Comparison of ENCODE assay signal across 8 mouse cellular contexts in genomic region chr17:15395997-15396675, GRCm38 (mm10). TPM values are rescaled to one million over a fixed set of nuclear protein-coding genes. Genes with fewer than 3 reads are reported as not detected.
DNase-seq lines count a peak whose midpoint lies in the region; ATAC-seq lines count a peak whose summit lies in the region.

TSS of gene Fam120b (plus strand) at chr17:15396202.

- H3K36me3 ChIP-seq in hindbrain, embryonic 13.5 days: no peaks in the 10 kb centered on the region

- WGBS in hindbrain, embryonic 13.5 days: under 1% methylated on average over 31 of the region's 31 CpGs

- H3K9me3 ChIP-seq in hindbrain, embryonic 13.5 days: no peaks in the 10 kb centered on the region

- H3K4me1 ChIP-seq in hindbrain, embryonic 13.5 days (replicated peaks): peaks cover 33% of the 10 kb centered on the region

- H3K9ac ChIP-seq in hindbrain, embryonic 13.5 days: peak within 1 kb of the TSS; percentile 94

- H3K27me3 ChIP-seq in hindbrain, embryonic 13.5 days: peaks cover 14% of the 10 kb centered on the region

- peak; percentile 98 for DNase-seq in R1 (ENCODE audit: low read depth, low spot score)
- DNase-seq in cerebellum, postnatal 14 days: peak; percentile 80 to 86
- DNase-seq in frontal cortex, postnatal 14 days (ENCODE audit: low spot score in 2 of 2): peak; percentile 83 to 89
- DNase-seq in layer of hippocampus, postnatal 25 days (ENCODE audit: extremely low spot score in 1 of 2, low spot score in 1 of 2): peak; percentile 58 to 70
- DNase-seq in lung, postnatal 25 days (ENCODE audit: low spot score): peak; percentile 97
- peak; percentile 94 for DNase-seq in retina, embryonic 14.5 days (ENCODE audit: low spot score)
- DNase-seq in thymus, postnatal 4 days: peak; percentile 76

- peak within 1 kb of the TSS; percentile 94 for H3K27ac ChIP-seq in hindbrain, embryonic 13.5 days

- H3K4me3 ChIP-seq in hindbrain, embryonic 13.5 days: peak within 1 kb of the TSS; percentile 86

- ATAC-seq in hindbrain, embryonic 13.5 days (ENCODE audit: low FRiP score): peak; percentile 98

- H3K4me2 ChIP-seq in hindbrain, embryonic 13.5 days: peak within 1 kb of the TSS; percentile 92

RNA-seq across cellular contexts. Expression of gene Fam120b, which starts in this region (rescaled TPM):
- 44.4 and 47.0 TPM in 2 replicates for polyA plus RNA-seq in hindbrain, embryonic 13.5 days (2015; fragmentation: Nextera tagmentation; extraction: Ambion mirVana)
- total RNA-seq in layer of hippocampus, postnatal 25 days (2021): 10 to 100 TPM; 42.3 to 45.1 TPM

Comparison
In these comparisons a context has a peak if more than half of its experiments do, and no peak if none do; other contexts are left out.
1. Peak in every context shown above with its lines: DNase-seq, ATAC-seq, H3K4me3 ChIP-seq and H3K27ac ChIP-seq.